Comparison of ENCODE assay signal across 8 mouse cellular contexts in the genomic region with DNA sequence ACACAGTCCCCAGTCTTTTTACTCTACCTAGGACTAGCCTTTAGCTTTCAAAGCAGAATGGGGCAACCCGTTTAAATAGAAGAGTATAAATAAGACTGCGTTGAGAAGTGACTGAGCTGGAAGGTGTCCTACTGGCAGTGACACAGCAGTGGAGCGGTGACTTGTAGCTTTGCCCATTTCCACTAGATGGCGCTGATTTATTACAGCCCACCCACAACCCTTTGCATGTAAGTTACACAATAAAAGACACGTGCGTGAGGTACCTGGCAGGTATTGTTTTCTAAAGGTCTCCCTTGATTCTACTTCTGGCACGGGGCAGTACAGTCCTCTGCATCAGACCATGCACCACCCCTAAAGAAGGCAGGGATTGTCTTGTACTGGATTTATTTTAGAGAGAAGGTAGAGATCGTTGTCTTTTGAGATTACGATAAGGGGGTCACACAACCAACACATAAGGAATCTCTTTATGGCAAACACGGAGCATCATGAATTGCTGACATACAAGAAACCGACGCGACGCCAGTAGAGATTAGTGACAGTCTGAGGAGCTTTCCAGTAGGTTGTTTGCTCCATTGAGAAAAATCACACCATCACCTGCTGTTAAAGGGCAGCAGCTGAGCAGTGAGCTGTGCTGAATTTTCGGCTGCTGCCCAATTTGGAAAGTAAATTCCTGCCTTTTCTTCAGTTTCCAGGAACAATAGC.
DNase-seq lines count a peak whose midpoint lies in the region; ATAC-seq lines count a peak whose summit lies in the region.

No protein-coding gene starts in this region.

- no peak overlapping the region for H3K4me3 ChIP-seq in forebrain, embryonic 16.5 days (replicated peaks; ENCODE audit: low read length)
- H3K4me3 ChIP-seq in lung, embryonic 16.5 days (ENCODE audit: low read length), result no peak overlapping the region

- peak; percentile 7 for DNase-seq in MEL-GATA-1-ER (ENCODE audit: extremely low read depth, low read depth)
- DNase-seq in cerebellum, adult 18-20 months, result peak; percentile 80 to 82
- peak; percentile 73 to 82 for DNase-seq in layer of hippocampus, adult 8-10 months (ENCODE audit: low spot score in 2 of 2)
- peak; percentile 55 for DNase-seq in ovary, postnatal 14 days (ENCODE audit: low spot score)
- DNase-seq in thymus, postnatal 4 days, result peak; percentile 63

- no peaks in the 10 kb centered on the region for H3K36me3 ChIP-seq in forebrain, embryonic 16.5 days (ENCODE audit: control insufficient read depth, insufficient read depth)
- H3K36me3 ChIP-seq in lung, embryonic 16.5 days (ENCODE audit: control insufficient read depth, insufficient read depth, low read length), result no peaks in the 10 kb centered on the region

- H3K27ac ChIP-seq in forebrain, embryonic 16.5 days (ENCODE audit: low read length), result no peak overlapping the region
- H3K27ac ChIP-seq in lung, embryonic 16.5 days (ENCODE audit: low read length), result no peak overlapping the region

- WGBS in forebrain, embryonic 16.5 days, result 19% methylated on average over 15 of the region's 15 CpGs
- WGBS in lung, embryonic 16.5 days, result 24% methylated on average over 15 of the region's 15 CpGs

- ATAC-seq in forebrain, embryonic 16.5 days, result peak; percentile 91
- ATAC-seq in hematopoietic stem cell, adult 5-6 weeks (replicated peaks in 1 of 2; ENCODE audit: insufficient read depth in 1 of 2, low FRiP score in 2 of 2, low TSS enrichment in 1 of 2, low read depth in 1 of 2, poor library complexity in 2 of 2, severe bottlenecking in 2 of 2), result peak; percentile 96
- peak; percentile 77 for ATAC-seq in lung, embryonic 16.5 days (ENCODE audit: low read depth)

- no peaks in the 10 kb centered on the region for H3K9me3 ChIP-seq in forebrain, embryonic 16.5 days (ENCODE audit: control insufficient read depth, low read length)
- H3K9me3 ChIP-seq in lung, embryonic 16.5 days (ENCODE audit: control insufficient read depth, low read length), result no peaks in the 10 kb centered on the region

- peaks cover 7% of the 10 kb centered on the region for H3K4me1 ChIP-seq in forebrain, embryonic 16.5 days (replicated peaks; ENCODE audit: control insufficient read depth, insufficient read depth, low read length)
- H3K4me1 ChIP-seq in lung, embryonic 16.5 days (replicated peaks; ENCODE audit: control insufficient read depth, insufficient read depth, low read length), result no peaks in the 10 kb centered on the region

- no peak overlapping the region for H3K9ac ChIP-seq in forebrain, embryonic 16.5 days (replicated peaks; ENCODE audit: low read depth, low read length)
- no peak overlapping the region for H3K9ac ChIP-seq in lung, embryonic 16.5 days (ENCODE audit: low read length)

- no peaks in the 10 kb centered on the region for H3K27me3 ChIP-seq in forebrain, embryonic 16.5 days (replicated peaks; ENCODE audit: control insufficient read depth, insufficient read depth, low read length)
- no peaks in the 10 kb centered on the region for H3K27me3 ChIP-seq in lung, embryonic 16.5 days (ENCODE audit: control insufficient read depth, insufficient read depth, low read depth, low read length)

- H3K4me2 ChIP-seq in forebrain, embryonic 16.5 days (ENCODE audit: low read length), result peak overlapping the region; percentile 32
- no peak overlapping the region for H3K4me2 ChIP-seq in lung, embryonic 16.5 days (ENCODE audit: low read depth, low read length)

Comparison
In these comparisons a context has a peak if more than half of its experiments do, and no peak if none do; other contexts are left out.
1. DNase-seq: peak in every context shown above with its lines; median percentile 81 in cerebellum, adult 18-20 months; 78 in layer of hippocampus, adult 8-10 months; 63 in thymus, postnatal 4 days; 55 in ovary, postnatal 14 days; 7 in MEL-GATA-1-ER.